Mouse (Mus musculus) ZHBTc4 (cell line): ENCODE results near the gene Pdyn.

Experiments used
- DNase-seq: peaks from one replicate; pipeline ENCODE4 v3.0.0-alpha.2; 2011; ENCODE audit warnings: low read depth, low spot score

Pdyn gene

DNA sequence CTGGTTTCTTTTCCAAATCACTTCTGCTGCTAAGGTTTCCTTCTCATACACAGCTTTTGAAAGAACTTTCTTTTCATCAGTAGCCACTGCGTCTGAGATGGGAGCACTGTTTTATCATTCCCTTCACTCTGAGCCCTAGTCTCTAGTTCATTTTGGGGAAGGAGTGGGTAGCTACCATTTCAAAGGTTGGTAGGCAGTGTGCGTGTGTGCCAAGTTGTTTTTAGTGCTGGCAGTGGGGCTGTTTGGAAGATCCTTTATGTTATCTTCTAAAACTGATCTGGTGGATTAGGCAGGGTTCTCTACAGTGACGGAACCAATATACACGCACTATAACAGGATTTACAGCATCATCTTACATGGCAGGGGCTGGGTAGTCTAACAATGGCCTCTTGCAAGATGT, 44.6 kb downstream of the Pdyn start:
- DNase-seq: no peak

DNA sequence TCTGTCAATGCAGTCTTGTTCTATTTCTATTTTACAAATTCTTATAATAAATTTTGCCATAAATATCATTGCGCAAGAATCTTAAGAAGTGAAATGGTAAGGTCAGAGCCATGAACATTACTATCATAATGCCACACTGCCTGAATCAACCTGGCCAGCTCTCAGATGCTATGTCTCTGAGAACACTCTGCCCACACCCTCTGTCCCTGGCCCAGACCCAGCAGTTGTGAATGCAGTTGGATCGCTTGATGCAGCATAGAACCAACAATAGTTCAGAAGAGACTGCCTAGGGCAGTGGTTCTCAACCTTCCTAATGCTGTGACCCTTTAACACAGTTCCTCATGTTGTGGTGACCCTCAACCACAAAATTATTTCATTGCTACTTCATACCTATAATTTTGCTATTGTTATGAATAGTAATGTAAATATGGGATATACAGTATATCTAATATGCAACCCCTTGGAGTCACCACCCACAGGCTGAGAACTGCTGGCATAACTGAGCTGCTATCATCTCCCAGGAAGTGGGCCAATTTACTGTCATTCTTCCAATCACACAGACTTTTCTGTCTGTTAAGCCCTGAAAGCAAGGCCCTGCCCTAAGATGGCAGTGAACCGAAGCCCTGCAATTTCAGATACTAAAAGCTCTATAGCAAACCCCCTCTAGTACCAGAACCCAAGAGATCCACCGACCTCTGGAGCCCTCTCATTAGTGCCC, 45.3 kb downstream of the Pdyn start:
- DNase-seq: no peak

DNA sequence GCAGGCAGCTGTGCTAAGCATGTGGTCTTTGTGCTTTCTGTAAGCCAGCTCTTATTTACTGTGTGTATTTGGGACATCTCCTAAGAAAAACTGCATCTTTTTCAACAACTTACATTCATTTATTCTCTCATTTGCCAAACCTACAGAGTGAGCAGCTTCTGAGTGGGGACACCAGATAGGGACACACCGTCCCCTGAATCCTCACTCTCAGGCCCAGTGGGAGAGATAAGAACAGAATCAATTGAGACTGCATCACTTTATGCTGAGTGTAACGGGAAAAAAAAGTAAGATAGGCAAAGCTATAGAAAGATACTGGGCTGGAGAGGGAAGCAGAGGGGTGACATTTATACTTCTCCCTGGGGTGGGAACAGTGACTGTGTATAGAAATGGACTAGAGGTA, 46.0 kb downstream of the Pdyn start:
- no peak for DNase-seq

DNA sequence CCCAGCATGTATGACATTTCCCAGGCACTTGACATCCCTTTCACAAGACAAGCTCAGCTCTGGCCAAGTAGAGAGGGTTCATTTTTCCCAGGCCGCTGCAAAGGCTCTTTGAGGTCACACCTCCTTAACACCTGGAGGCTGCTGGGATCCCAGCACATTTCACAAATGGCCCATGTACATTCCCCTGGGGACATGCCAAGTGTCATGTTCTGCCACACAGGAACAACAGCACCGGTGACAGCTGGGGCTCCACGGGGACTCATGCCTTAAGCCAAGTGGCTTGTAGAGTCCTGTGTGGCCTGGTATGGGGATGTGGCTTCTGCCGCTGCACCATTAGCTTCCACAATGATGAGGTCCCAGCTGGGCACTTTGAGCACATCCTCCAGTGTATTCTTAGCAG, 47.0 kb downstream of the Pdyn start:
- DNase-seq: no peak
